Mouse (Mus musculus): ENCODE measurements around the gene Gpr183.
A peak's percentile ranks its signal among the peaks of the same experiment; 100 is the strongest.

Gpr183 gene

DNA sequence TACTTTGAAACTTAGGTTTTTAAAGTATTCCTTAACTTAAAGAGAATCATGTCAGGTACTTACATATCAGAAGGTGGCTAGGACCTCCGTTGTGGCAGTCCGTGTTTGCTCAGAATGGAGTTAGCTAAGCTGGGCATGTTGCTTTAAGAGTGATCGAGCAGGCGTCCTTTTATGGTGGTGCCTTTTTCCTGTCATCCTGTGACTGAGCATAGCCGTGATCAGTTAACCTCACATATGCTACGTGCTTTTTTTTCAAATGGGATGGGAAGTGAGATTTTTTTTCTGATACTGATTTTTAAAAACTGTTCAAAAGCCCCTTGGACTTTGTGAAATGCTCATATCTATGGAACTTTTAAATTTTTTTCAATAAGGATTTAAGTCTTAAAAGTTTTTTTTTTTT is at the start of gene Gpr183:
Gpr183 (minus strand) TSS at position 206 of the 400 bp plus-strand sequence.
- DNase-seq = no peak

DNA sequence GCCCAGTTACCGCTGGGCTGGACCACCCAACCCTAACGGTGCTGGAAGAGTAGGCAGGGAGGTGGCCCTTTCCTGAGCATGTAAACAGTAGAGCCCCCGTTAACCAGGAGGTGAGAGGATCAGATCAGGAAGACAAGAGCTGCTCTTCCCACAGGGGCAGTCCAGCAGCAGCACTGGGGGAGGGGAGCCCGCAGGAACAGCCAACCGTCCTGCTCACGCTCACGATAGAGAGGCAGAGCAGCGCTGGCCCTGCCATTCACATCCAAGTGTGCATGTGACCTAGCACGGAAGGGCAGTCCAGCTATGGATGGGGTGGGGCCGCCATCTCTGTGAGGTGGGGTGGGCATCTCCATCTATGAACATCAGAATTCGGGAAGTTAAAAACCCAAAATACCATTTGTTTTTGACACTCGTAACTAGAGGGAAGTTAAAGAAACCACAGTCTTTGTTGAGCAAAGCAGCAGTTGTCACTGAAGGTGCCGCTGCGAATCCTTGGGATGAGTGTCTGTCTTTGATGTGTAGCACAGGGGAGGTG is 48.5 kb upstream of the Gpr183 start:
- no peak for DNase-seq

DNA sequence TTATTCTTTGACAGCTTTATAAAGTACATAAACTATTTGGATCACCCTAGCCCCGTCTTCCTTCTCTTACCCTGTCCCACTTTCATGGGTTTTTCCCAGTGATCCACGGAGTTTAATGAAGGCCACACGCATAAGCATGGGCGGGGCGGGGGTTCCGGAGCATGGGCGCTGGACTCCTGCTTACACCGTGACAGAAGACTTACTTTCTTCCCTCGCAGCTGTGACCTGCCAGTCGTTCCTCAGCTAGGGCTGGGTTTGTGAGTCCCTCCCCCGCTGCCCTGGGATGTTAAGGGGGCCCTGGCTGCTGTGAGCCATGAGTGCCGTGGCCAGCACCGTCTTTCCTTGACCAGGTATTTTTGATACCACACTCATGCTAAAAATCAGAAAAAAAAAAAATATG is 47.8 kb upstream of the Gpr183 start:
- no peak for DNase-seq

DNA sequence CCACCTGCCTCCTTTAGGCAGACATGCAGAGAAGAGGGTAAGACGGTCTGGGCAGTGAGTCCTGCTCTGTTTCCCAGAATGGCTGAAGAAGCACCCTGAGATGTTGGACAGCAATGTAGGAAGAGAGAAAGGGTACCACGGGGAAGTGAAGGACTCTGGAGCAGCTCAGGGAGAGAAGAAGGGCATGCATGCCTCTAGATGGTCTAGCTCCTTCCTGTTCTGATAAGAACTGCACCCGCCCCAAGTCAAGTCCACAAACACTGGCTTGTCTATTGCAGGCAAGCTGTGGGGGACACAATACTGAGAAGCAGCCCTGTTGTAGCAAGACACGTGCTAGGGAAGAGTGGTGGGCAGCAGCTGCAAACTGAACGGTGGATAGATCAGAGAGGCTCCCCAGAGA is 47.2 kb upstream of the Gpr183 start:
- no peak for DNase-seq

DNA sequence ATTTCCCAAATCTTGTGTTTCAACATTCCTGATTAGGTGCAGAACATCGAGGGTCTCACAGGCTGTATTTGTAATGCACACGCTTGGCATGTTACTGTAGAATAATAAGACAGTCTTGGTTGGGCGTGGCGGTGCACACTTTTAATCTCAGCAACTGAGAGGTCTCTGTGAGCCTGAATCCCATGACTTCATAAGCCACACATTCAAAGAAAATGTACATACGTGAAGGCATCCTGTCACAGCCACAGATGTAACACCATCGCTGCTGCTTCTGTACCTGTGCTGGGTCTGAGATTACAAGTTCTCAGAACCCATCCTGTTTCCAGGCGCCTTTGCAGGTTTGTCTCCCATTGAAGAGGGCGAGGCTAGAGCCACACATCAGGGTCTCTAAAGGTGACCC is 46.8 kb upstream of the Gpr183 start:
- DNase-seq = no peak

DNA sequence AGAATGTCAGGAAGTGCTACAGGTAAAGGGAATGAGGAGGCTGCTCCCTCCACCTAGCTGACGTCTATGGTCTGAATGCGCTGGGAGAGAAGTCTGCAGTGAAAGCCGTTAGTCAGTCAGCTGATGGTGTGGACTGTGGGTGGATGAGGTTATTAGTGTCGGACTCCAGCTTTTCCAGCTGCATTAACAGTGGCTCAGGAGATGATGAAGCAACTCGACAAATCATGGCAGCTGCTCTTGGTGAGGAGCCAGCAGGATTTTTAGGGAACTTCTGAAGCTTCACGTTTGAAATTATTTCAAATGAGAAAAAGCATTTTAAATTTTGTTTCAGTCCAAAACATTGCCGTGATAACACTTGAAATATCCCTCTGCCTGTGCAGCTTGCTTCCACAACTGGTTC is 45.3 kb upstream of the Gpr183 start:
- no peak for DNase-seq

DNA sequence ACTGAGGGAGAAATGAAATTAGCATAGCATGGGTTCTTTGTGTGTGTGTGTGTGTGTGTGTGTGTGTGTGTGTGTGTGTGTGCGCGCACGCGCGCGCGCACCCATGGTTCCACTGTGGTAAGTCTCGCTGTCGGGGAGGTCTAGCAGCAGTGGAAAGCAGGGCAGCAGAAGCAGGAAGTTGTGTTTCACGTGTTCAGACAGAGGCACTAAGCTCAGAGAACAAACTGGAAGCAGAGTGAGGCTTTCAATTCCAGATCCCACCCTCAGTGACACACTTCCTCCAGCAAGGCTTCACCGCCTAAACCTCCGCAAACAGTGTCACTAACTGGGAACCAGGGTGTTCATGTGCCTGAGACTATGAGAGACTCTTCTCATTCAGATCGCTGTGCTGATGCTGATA is 44.5 kb upstream of the Gpr183 start:
- peak; percentile 16 for DNase-seq

DNA sequence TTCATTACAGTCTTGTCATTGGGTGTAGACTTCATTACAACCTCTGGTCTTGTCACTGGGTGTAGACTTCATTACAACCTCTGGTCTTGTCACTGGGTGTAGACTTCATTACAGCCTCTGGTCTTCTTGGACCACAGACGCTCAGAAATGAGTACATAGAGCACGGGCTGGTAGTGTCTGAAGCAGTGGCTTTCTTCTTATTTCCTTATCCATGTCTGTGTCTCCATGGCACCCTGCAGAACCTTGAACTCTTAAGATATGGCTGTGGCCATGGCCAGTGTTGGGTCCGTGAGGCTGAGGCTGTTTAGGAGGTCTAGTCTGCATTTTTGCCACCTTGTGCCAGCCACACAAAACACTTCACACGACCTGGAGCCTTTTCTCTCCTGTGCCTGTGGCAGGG is 43.3 kb upstream of the Gpr183 start:
- no peak for DNase-seq

DNA sequence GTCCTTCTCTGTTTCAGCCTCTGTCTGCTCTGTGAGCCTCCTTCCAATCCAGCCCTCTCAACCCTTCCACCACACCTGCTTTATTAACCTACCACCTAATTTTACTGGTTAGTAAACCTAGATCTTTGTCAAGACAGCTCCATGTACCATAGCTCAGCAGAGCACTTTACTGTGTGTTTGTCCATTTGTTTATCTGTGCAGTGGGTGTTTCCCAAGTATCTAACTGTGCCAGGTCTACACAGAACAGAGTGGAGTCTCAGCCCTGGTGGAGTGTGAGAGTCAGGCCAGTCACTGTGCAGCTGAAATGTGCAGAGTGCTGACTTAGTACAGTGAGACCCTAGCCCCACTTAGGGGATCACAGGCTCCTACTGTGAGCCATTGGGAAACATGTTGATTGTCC is 38.8 kb upstream of the Gpr183 start:
- no peak for DNase-seq

DNA sequence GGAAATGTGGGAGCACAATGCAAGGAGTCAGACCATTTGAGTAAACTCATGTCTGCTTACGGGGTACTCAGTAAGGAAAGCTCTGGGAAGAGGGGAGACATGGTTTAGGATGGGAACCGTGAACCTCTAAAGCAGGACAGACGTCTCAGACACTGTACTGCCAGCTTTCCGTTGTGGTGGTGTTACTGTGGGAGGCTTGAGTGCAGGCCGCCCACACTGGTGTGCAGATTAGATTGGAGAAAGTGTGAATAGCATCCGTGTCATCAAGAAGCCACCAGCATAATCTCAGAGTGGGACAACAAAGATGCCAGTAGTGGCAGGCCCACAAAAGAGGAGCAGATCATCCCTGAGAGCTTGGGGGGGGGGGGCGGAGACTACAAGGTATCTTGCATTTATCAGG is 37.2 kb upstream of the Gpr183 start:
- DNase-seq = no peak

DNA sequence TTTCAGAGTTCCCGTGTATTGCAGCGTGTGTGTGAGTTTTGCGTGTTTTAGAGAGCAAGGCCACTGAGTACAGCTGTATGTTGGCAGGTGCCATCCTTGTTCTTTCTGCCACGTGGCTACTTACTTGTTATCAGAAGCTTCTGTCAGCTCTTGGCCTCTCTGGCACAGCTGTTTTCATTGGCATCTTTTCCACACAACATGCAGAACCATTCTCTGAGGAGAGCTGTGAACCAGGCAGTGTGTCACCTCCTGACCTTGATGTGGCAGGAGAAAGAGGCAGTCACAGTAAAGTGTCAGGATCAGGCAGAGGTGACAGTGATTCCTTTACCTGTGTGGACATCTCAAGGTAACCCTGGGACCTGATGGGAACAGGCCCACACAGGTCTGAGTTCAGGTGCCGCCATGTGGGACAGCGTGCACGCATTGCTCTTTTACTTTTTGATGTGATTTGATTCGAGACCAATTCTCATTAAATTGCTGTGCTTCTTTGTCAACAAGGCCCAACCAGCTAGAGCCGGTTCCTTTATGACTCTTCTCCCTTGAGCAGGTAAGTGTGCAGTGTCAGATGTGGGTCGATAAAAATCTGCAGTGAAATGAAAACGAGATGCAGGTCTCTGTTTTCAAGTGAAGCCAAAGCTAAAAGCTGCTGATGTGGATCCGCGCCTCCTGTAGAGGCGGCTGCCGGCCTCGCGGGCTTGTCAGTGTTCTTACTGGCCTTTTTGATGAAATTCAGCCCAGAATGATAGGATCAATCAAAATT is 35.5 kb upstream of the Gpr183 start:
- no peak for DNase-seq

DNA sequence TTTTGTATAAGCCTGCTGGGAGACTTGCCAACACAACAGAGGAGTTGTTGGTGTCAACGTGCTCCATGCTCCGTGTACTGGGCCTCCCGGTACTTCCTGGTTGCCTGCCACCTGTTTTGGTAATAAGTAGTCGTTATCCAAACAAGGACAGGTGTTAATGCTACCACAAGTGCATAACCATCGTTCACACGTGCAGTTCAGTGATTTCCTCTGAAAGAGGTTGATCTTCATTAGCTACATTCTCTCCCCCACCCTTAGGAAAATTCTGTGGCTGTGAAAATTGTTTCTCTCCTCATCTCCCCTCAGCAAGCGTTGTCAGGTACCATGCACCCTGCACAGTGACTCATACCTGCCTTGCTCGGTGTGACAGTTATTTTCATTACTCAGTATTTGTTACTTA is 34.5 kb upstream of the Gpr183 start:
- DNase-seq = no peak

DNA sequence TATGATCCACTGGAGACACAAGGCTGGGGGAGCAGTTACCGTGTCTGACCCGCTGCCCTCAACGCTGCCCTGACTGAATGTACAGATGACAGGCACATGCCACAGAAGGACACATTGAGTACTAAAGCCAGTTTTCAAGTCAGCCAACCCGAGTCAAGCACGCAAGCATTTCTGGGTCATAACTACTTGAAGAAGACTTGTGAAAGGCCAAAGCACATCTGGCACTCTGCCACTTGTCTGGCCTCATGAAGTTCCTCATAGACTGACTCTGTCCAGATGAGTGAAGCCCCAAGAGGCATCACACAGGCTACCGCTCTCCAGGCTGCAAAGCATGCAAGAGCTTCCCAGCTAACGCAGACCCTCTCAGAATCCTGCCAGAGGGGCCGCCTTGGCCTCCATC is 31.8 kb upstream of the Gpr183 start:
- peak; percentile 77 for DNase-seq

DNA sequence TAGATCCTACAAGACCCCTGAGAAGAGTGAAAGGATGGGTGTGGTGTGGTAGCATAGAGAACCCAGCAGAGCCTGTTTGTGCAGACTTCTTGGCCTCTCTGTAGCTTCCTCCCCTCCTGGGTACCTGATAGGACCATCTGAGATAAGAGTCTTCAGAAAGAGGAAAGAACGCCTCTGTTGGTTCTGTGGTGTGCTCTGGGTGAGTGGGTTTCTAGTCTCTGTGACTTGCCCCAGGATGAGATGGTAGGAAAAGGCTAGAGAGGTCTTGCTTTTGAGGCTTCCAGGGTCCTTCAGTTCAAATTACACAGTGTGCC is 30.5 kb upstream of the Gpr183 start:
- DNase-seq = no peak

DNA sequence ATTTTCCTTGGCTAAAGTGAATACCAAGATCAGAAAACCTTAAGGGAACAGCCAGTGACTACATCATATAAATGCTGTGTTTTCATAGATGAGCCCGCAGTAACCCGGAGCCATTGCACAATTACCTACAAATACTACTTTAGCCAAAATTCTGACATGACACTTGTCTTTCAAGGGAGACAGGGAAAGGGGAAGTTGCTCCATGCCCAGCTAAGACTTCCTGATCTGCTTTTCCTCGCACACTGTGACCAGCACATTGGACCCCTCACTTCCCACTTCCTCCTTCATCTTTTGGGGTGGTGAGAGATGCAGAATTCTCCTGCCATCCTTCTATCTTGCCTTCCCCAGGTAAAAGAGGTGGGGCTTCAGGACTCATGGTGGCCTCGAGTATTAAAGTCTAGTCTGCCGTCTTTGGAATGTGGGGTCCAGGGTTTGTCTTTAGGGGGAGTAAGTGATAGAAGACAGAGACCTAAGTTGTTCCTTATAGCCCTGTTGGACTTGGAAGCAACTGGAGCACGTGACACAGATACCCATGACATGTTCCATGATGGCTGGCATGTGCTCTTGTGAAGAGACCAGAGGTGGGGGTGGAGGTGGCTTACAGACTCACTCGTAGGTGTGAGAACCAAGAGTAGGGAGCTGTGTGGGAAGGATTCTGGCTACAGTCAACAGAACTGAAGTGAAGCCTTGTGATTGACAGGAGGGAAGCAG is 30.0 kb upstream of the Gpr183 start:
- DNase-seq = no peak

DNA sequence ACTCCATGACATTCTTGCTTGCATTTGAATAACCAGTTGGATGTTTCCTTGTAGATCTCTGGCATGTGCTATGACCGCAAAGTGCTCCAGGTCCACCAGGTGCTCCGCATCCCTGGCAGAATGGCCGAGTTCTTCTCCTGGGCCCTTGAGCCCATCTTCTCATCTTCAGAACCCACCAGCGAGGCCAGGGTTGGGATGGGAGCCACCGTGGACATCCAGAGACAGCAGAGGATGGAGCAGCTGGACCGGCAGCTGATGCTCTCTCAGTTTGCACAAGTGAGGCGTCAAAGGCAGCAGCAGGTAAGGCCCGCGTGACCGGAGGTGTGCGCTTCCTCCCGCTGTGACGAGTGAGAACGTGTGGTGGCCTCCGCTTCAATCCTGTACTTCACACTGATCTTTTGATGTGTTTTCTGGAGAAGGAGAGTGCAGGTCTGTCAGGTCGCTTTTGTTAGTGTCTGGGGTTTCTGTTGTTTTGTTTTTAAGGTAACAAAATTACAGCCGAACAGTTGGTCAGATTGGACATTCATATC is 29.2 kb upstream of the Gpr183 start:
- DNase-seq = no peak

DNA sequence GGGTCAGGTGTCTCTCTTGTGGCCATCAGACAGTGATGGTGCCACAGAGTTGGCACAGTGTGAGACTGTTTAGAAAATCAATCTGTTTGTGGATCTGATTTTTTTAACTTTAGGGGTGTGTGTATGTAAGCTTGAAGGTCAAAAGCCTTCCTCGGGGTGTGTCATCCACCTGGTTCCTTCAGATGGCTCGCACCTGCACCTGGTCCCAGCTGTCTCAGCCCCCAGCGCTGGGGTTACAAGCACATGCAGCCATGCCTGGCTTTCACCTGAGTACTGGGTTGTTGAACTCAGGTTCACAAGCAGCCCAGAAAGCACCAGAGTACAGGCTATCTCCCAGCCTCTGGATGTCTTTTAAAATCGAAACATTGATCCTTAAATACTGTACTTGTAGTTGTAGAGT is 28.6 kb upstream of the Gpr183 start:
- DNase-seq = no peak

DNA sequence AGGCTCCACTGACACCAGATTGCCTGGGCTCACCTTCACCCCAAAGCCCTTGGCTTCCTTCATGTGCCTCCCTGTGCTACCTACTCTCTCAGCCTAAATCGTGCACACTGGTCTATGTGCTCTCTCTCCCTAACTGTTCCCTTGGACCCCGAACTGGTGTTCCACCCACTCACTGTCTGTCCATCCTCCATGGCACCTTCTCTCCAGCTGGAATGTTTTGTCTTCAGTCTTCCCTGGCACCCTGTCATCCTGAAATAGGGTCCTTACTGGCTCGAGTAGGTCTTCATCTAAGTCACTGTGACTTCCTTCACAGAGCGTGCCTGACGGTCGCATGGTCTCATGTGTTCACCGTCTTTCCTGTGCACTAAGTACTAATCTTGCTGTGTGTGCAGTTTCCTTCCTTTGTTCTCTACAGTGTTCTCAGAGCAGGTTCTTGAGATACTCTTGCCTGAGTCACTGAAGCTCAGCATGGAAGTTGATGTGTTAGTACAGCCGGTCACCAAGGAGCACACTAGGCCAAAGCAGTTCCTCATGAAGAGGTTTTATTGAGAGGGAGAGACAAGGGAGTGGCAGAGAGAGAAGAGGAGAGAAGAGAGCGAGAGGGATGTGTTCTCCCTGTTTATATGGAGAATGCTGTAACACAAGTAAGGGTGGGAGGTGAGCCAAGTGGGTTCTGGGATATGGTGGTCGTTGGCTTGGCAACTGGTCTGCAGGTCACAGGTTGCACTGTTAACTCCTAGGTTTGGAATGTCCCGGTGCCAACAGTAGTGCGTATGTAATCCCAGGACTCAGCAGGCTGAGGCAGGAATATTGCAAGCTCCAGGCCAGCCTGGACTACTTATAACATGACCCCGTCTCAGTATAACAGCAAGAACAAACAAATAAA is 27.6 kb upstream of the Gpr183 start:
- DNase-seq = no peak

DNA sequence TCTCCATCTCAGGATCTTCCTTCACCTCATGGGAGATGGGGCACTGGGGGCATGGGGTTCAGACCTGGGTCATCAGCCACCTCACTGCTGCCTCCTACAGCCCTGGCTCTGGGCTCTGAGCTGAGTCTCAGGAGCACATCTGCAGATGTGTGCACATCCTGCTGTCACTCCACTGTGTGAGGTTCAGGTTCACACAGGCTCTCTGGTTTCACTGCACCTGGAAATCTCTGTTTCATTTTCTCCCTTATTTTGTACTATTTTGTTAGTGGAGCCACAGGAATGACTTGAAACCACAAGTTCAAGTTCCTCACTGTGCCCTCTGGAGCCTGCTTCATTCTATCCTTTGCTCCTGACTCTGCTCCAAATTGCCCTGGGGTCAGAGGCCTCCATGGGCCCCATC is 26.9 kb upstream of the Gpr183 start:
- DNase-seq = no peak

DNA sequence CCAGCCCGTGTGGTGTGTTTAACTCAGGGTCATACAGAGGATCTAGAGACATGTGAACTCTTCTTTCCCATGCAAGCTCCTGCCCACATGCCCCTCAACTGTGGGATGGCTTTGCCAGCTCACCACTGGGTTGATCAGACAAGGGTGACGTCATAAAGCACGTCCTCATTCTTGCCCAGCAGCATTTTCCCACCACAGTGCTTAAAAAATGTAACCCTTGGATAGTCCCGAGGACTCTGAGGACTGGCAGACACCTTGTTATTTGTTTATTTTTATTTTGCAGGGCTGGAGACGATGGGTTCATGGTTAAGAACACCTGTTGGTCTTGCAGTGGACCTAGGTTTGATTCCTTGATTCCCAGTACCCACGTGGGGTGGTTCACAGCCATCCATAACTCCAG is 25.9 kb upstream of the Gpr183 start:
- no peak for DNase-seq

DNA sequence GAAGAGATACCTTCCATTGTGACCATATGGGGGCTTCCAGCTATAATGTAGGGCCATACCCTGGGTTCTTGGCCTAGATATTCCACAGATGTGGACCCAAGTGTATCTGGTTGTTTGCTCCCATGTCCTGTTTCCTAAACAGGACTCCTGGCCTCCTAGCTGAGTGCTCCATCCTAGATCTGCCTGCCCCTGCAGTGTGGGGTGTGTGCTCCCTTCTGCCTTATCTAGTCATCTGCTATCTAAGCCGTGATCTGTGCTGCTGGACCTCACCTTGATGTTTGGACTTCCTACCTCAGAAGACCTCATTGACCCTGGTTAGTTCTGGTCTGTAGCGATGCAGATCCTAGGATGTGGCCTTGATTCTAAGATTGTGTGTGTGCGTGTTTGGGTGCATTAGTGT is 24.9 kb upstream of the Gpr183 start:
- DNase-seq = no peak

DNA sequence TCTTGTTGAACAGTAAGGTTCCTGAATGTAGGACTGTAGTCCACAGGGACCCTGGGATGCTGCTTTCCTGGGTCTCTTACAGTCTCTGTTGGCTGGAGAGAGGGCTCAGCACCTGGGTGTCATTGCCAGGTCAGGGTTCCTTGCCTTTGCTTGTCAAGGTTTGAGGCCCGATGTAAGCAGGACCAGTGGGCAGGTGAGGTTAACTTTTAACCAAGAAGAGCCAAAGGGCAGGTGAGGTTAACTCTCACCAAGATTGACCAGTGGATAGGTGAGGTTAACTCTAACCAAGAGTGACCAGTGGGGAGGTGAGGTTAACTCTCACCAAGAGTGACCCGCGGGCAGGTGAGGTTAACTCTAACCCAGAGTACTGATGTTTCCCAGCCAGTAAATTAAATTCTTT is 24.3 kb upstream of the Gpr183 start:
- DNase-seq = no peak

DNA sequence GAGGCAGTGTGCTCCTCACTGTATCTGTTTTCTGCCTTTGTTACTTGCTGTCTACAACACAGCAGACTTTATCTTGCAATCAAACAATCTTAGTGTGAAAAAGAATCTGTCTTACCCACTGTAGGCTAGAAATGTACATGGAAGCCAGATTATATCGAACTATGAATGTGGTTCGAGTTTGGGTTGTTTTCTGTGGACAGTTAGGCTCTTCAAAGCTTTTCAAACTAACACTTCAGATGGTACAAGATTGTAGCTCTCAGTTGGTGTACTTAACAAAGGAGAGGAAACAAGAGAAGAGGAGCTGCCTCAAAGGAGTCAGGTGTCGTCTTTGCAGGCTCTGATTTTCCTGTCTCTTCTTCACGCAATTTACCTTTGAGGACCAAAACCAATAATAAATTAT is 22.7 kb upstream of the Gpr183 start:
- no peak for DNase-seq

Data from lung, postnatal 14 days (tissue).